Mouse (Mus musculus) urinary bladder, postnatal 25 days (tissue): ENCODE measurements at regions not wholly inside any gene's neighbourhood (a gene's known extent, or its start where the extent isn't known, plus 50 kb on each side); places are given as distances from the start of the nearest gene placed in this dataset.

Experiments
- DNase-seq: peaks from one replicate; pipeline ENCODE4 v3.0.0; 2022; ENCODE audit warnings: low spot score

DNA sequence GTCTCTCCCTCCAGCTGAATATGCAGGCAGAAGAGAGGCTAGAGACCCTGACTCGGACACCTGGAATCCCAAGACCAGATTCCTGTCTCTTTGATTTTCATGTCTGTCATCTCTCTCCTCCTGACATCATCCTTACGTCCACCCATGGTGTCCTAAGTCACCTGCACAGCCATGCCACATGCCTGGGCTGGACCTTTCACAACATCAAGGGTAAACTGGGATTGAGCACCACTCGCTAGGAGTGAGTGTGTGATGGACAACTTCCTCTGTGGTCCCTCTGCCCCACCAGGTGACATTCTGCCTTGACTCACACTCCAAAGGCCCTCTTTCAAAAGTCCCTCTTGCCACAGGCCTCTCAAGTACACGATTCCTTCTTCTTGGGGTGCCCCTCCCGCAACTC, 244.1 kb downstream of the Bcl11b start:
- no peak for DNase-seq

DNA sequence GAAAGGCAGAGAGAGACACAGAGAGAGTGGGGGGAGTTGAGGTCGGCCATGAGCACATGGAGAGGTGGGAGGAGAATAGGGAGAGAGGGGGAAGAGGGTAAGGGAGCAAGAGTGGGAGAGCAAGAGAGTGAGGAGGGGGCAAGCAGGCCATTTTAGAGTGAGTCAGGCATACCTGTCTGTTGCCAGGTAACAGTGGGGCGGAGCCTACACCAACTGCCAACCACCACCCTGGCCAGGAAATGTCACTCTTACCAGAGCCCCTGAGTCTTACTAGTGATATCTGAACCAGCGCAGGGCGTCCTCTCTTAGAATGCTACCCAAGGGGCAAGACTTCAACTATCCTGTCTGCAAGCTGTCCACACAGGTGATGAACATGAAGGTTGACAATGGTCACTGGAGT, 243.5 kb downstream of the Bcl11b start:
- DNase-seq: no peak

DNA sequence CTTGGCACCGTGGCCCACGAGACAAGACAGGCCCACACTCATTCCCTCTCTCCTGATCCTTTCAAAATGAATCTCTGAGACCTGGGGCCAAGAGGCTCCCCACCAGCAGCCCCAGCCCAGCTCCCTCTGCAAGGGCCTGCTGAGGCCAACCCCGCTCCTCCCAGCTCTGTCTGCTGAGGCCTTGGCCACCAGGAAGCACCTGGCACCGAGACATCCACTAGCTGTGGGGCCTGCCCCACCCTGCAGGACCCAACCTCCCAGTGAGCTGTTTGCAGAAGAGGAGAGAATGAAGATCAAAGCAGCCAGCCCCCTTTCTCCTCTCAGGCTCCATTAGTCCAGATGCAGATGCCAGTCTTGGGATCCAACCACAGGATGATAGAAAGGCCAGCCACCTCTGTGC, 241.3 kb downstream of the Bcl11b start:
- DNase-seq: no peak

DNA sequence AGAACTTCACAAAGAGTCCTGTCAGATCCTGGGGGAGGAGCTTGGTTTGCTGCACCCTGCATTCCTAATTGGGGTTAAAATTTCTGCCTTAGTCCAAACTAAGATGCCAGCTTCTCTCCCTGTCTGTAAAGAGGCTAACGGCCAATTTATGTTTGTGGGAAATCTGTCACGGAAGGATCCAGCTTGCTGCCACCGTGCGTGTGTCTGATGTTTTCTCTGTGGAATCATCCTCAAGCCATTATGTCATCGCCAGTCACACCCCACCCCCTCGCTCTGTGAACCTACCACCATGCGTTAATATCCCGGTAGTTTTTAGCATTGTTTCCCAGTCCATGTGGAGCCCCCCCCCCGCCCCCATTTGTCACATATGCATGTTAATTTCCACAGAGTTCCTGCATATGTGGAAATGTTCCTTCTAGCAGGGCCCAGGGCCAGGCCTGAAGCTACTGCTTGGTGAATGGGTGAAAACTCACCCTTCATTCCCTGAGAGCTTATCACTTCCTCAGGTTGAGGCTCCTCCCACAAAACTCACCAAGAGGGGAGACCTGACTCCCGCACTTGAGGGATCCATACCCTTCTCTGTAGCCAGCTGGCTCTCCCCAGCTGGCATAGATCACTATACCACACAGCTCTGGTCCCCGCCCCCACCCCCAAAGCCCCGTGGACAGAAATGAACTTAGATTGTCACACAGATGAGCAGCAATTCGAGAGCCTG, 233.4 kb downstream of the Bcl11b start:
- no peak for DNase-seq

DNA sequence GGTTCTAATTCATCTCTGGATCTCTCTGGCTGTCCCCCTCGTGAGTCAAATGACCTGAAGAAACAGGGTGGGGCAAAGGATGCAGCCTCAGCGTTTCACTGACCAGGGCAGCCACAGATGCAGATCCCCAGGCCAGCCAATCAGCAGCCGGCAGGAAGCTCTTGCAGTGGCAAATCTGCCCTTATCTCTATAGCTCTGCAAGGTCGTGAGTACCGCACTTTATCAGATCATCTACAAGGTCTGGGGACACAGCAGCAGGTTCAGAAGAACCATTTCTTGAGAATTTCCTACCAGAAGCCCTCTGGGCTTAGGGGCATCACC, 232.9 kb downstream of the Bcl11b start:
- DNase-seq: no peak

DNA sequence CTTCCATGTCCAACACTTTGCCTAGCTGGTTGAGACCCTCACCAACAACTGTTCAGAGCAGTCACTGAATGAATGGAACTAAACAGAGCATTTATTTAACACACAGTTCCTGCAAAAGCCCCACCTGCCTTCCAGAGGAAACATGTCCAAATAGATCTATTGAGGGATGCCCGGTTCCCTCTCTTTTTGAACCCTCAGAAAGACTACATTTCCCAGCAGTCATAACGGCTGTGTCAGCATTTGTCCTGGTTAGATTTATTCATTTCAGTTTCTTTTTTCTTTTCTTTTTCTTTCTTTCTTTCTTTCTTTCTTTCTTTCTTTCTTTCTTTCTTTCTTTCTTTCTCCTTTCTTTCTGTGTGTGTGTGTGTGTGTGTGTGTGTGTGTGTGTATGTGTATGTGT, 232.1 kb downstream of the Bcl11b start:
- no peak for DNase-seq

DNA sequence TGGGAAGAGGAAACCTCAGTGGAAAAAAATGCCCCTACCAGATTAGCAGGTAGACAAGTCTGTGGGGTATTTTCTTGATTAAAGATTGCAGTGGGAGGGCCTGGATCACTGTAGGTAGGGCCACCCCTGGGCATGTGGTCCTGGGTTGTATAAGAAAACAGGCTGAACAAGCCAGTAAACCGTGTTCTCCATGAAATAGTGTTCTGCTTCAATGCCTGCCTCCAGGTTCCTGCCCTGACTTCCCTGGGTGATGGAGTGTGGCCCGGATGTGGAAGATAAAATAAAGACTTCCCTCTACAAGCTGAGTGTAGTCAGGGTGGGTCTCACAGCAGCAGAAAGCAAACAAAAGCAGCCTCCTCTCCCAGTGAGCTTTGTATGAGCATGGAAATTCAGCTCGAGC, 231.6 kb downstream of the Bcl11b start:
- DNase-seq: no peak

DNA sequence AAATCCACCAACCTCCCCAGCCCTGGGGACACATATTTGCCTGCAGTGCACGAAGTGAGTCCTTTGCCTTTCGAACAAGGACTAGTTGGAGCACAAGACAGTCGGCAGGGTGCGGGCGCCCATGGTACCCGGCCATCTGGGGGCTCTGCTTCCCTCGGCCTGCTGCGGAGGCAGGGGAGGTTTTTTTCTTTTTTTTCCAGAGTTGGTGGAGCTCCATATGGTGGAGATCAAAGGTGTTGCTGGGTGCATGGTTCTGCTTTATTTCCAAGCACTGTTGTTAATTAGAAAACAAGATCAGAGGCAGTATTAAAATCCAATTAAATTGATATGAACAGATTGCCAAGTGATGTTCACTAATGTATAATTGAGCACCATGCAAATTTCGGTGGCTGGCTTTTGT, 225.4 kb downstream of the Bcl11b start:
- no peak for DNase-seq

DNA sequence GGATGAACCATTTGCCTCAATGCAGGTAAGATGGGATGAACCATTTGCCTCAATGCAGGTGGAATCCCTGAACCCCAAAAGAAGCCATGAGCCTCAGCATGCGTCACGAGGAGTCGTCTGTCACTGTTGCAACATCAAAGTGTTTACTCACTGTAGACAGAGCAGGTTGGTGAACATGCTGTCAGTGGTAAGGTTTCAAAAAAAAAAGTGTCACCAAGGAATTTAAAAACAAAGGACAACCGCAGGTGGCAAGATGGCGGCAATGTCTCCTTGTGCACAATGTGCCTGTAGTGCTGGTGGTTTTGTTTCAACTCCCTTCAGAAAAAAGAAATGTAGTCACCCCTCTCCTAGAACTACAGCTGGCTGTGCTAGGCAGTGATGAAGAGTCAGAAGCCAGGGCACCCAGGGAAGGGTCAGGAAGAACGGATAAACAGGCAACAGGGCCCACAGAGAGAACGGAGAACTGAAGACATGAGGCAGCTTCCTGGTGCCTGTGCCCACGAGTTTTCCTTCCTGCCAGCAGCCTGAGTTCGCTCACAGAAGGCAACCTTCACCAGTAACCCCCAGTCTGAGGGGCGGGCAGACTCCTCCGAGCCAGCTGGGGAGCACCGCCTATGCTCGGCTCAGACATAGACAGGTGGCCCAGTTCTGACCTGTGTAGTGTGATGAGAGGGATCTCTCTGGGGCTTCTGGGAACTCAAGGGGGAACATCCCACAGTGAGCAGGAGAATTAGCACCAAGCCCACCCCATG, 223.9 kb downstream of the Bcl11b start:
- DNase-seq: no peak

DNA sequence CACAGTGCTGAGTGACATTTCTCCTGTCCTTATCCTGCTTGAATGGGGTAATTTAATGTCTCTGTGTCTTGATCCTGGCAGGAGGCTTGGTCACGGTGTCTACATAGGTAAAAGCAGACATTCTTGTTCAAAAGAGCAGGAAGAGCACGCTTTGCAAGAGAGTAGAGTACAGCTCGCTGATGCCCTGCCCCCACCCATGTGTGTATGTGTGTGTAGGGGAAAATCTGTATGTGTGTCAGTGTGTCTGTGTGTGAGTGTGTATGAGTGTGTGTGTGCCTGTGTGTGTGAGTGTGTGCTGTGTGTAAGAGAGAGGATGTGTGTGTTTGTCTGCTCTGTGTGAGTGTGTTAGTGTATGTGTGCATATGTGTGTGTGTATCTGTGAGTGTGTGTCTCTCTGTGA, 221.3 kb downstream of the Bcl11b start:
- DNase-seq: no peak

DNA sequence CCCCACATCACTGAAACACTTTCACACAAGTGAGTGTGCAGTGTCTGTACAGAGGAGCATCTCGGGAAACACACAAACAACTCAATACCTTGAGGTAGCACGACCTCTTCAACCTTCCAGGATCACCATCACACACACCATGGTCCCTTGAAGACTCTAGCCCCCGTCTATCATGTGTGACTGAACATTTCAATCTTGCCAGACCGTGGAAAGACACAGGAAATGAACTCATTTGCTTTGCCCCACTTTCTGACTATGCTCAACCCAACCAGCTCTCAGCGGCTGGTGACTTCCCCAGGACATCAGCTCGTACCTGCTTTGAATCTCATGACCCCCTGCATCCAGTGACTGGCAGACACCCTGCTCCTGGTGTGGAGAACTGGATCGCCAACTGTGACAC, 219.6 kb downstream of the Bcl11b start:
- DNase-seq: no peak

DNA sequence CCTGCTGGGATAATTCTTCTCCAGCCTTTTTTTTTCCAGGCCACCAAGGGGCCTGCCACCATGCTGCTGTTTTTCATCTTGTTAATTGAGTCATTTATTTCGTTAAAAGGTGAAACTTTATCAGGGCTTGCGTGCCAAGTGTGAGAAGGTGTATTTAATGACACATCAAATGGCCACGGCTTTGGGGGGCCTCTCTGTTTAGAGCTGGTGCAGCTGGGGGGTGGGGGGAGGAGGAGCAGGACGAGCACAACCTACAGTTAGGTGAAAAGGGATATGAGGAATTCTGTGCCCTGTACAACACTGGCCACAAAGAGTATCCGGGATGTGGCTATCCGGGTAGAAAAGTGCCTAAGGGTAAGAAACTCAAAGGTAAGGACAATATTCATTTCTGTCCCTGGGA, 213.6 kb downstream of the Bcl11b start:
- no peak for DNase-seq

DNA sequence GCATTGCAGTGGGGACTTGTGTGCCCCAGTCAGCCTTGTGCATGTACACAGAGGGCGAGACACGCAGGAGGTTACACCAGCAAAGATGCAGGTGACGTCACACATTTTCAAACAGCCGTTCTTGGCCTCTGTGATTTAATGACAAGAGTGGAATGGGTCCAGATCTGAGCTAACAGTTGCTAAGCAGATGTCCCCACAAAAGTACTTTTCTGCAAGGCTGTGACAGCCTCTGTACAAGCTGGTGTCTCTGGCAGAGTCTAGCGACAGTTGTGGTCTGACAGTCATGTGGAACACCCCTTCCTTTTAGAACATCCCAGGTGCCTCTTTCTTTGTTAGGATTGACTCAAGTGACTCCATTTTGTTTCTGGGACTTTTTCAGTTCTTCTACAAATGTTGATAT, 203.1 kb downstream of the Bcl11b start:
- no peak for DNase-seq

DNA sequence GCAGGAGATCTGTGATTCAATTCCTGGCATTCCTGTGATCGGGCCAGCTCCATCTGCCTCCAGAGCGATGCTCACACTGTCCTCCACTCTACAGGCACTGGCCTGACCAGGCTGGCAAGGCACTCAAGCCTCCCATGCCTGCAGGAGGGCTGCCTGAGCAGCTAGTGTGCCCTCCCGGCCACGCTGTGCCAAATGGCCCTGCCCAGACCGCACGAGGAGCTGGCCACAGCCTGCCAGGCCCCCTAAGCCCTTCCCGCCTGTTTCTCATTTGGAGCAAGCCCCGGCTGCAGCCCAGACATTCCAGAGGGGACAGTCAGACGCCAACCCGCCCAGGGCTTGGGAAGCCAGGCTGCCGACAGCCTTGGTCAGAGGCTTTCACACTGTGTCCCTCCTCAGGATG, 195.8 kb downstream of the Bcl11b start:
- peak; percentile 54 for DNase-seq

DNA sequence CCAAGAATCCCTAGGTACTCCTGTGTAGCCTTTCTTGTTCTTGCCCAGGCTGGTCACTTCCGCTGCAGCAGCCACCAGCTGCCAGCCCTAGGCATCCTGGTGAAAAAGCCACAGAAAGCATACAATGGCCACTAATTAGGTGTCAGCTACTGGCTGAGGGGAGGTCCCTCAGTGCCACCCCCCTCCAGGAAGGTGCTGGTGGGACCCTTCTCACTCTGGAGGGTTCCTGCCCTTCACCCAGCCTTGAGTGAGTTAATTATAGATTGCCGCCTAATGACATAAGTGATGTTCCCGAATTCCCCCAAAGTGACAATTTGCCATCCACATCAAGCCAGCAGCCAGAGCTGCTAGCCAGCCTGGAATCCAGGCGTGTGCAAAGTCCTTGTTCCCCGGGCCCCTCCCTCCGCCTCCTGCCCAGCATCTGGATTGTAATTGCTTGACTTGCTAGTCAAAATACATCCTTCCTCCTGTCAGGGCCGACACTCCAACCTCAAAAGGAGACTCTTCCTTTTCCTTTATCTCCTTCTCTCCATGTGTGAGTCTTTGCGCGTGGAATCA, 195.2 kb downstream of the Bcl11b start:
- no peak for DNase-seq

DNA sequence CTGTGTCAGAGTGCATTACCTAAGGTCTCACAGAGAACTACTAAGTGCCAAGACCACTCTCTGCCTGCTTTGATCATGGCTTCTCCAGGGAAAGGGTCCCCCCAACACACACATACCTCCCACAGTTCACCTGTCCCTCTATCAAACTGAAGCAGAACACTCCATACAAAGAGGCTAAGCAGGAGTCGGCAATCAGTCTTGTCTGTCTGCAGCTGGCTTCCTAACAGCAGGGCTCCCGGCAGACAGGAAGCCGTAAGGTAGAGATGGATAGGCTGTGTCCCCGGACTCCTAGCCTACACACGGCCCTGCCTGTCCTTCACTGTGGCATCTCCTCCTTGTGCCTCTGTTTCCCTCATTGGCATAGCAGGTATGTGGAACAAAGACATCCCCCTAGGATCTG, 192.2 kb downstream of the Bcl11b start:
- DNase-seq: no peak

DNA sequence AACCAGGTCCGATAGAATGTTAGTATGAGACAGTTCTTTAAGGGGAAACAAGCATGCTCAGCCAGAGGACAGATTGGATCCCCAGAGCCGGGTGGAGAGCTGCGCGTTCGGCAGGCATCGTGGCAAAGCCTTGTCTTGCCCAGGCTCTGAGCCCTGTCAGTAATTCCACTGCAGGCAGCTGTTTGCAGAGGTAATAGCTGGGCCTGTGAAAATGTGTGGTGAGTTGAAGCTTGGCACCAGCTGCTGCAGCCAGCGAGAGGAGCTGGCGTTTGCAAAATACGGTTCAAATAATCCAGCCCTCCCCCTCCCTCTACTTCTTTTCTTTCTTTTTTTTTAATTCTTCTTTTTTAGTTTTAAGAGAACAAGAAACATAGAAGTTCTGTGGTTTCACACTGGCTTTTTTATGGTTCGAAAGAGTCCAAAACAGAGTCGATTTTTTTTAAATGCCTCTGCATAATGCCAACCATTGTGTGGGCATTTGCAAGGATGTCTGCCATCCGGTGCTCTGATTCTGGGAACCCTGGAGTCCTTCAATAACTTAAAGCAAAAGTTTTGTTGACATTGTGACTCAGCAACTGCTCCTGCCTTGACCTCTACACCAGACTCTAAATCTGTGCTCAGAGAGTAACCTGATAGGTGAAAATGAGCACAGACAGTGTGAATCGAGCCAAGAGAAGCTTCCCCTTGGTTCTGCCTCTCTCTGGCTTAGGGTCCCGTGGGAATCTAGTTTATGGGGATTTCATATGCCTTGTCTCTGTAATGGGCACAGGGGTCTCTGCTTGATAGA, 190.7 kb downstream of the Bcl11b start:
- DNase-seq: no peak

DNA sequence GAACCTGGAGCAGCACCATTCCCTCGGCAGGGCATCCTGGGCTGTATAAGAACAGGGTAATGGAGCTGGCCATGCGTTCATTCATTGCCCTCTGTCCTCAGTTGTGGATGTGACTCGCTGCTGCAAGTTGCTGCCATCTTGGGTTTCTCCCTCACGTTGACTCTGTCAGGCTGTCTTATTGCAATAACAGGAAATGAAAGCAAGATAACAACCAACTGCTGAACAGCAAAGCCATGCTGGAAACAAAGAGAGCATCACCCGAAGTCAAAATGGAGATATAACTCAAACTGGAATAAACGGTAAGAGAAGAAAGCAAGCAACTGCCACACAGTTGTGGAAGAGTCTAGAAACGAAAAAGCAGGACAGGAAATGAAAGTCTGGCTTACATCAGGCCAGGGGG, 188.5 kb downstream of the Bcl11b start:
- DNase-seq: no peak

DNA sequence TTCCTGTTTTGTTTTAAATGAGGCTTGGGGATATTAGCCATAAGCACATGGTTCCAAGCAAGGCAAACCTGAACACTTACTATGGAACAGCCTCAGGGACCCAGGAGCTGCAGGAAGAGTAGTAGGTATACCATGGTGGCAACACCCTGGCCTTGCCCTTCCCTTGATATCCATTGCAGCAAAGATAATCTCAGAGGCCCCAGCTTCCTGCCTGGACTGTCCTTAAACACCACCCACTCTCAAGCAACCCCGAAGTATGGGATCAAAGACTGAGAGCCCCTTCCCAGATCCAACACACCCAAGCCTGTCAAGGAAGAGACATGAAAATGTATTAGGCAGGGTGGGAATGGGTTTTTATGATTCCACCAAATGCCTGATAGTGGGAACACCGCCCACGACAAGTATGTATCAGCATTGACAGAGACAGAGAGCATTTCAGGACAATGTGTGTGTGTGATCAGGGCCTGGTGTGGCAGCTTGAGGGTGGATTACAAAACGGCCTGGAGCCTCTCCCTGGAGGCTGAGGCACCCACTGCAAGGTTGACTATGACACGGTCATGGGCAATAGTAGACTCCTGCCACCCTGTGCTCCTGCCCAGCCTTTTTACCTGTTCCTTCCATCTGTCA, 179.5 kb downstream of the Bcl11b start:
- DNase-seq: no peak

DNA sequence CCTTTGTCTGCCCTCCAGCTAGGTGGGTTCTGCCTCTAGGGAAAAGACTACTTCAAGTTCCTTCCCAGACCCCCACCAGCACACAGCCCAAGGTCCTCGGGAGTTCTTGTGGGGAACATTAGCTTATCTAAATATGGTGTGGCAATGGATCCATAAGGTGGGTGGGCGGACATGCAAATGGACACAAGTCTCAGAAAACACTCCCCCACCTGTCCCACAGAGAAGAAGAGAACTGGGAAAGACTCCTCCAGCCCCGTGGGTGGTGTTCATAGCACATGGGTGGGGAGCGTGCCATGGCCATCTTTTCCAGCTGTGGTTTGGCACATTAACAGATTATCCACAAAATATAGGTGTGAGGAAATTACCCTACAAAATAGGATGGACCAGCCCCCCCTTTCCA, 177.5 kb downstream of the Bcl11b start:
- no peak for DNase-seq

DNA sequence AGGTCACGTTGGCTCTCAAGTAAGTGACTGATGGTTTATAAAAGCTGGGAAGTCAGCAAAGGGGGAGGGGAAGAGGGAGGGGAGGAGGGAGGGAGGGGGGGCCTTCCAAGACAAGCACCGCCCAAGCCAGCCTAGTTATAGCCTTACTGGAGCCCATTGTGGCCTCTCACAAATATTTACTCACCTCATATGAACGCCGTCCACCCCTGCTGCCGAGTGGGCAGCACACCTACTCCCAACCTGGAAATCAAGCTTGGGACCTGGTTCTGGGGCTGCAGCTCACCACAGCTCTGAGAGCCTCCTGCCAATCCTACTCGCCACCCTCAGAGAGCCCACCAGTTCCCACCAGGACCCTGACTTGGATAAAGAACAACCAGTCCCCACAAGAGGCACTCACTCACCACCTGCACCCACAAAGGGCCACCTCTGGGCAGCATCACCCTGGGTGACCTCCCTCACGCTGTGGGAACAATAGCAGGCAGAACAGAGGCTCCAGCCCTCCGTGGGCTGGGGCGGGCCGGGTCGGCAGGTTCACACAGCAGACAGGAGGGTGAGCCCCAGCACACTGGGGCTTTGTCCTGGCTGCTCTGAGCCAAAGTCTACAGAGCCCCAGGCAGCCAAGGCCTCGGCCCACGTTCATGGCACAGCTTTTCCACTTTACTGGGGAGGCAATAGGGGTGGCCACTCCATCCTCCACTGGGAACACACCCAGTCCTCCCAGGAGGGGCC, 171.8 kb downstream of the Bcl11b start:
- no peak for DNase-seq

DNA sequence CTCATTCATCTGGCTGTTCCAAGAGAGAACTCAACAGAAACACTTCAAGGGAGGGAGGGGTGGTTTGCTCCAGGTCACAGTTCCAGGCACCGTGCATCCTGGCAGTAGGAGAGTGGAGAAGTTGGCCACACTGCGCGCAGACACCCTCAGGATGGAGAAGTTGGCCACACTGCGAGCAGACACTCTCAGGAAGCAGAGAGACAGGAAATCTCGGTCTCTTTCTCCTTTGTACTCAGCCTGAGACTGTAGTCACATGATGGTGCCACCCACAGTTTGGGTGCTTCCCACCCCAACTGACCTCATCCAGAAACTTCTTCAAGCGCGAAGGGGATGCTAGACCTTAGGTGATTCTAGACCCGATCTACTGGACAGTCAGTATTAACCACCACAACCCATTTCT, 170.4 kb downstream of the Bcl11b start:
- DNase-seq: no peak
